ENCODE assay signal across 28 mouse cellular contexts in the genomic region with DNA sequence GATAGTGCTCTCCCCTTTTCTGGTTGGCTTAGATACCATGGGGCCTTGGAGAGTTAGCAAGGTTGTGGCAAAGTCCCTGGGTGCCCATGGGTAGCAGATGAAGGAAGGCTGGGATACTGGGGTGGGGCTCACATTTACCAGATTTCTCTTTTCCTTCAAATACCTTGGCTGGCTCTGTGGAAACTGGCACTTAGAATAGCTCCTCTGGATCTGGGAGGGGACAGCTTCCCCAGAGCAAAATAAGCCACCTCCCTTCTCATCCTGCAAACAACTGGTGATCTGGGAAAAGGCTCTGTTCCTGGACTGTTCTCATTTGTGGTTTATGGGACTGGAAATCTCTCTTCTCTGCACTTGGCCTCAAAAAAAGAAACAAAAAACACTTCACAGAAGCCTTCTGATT. TPM values are rescaled to one million over a fixed set of nuclear protein-coding genes. Genes with fewer than 3 reads are reported as not detected.
DNase-seq lines count a peak whose midpoint lies in the region; ATAC-seq and TF ChIP-seq lines count a peak whose summit lies in the region.
"Had no signal": no experiment of that assay in that cellular context is flagged by ENCODE, and none has a peak within 500 bp of the region (broad histone marks: within the 10 kb centered on the region; RNA-seq: fewer than 3 reads in every experiment).

No protein-coding gene starts in this region.

- peak; percentile 5; the same call in 1 of the 2 replicates for ATAC-seq in embryonic facial prominence, embryonic 15.5 days (ENCODE audit: insufficient number of reproducible peaks, low FRiP score, low TSS enrichment, low read depth)
- ATAC-seq in heart, embryonic 12.5 days (ENCODE audit: insufficient number of reproducible peaks, low FRiP score), result no peak
- no peak for ATAC-seq in hindbrain, embryonic 16.5 days
- ATAC-seq: CD4-positive, CD25-positive, alpha-beta regulatory T cell, adult 4 months; forebrain, embryonic 13.5 days had no signal

- intact Hi-C loops in heart, adult 2 months (cut with DNase I), result no loop called here

- H3K27me3 ChIP-seq in embryonic facial prominence, embryonic 15.5 days, result peaks cover 26% of the 10 kb centered on the region
- peaks cover 27% of the 10 kb centered on the region for H3K27me3 ChIP-seq in embryonic facial prominence, embryonic 10.5 days (replicated peaks; ENCODE audit: low read depth, poor library complexity, severe bottlenecking)
- H3K27me3 ChIP-seq in heart, adult 2 months (ENCODE audit: control insufficient read depth, insufficient read depth, low read length), result no peaks in the 10 kb centered on the region
- H3K27me3 ChIP-seq in heart, embryonic 12.5 days (replicated peaks), result peaks cover 28% of the 10 kb centered on the region
- H3K27me3 ChIP-seq in hindbrain, embryonic 16.5 days (replicated peaks; ENCODE audit: control insufficient read depth, insufficient read depth, low read length), result peaks cover 8% of the 10 kb centered on the region; the same call in 1 of the 2 replicates
- H3K27me3 ChIP-seq in hindbrain, embryonic 10.5 days (ENCODE audit: insufficient read depth, poor library complexity, severe bottlenecking), result peaks cover 25% of the 10 kb centered on the region

- TF ChIP-seq POLR2A in heart, adult 2 months (IDR thresholded peaks at IDR 0.05; ENCODE audit: insufficient read depth, low read depth, low read length), result peak; percentile 68; the same call in 1 of the 2 replicates

- H3K36me3 ChIP-seq in embryonic facial prominence, embryonic 15.5 days, result no peaks in the 10 kb centered on the region
- no peaks in the 10 kb centered on the region for H3K36me3 ChIP-seq in embryonic facial prominence, embryonic 10.5 days (replicated peaks)
- H3K36me3 ChIP-seq in heart, adult 2 months (ENCODE audit: control insufficient read depth, insufficient read depth, low read length), result no peaks in the 10 kb centered on the region
- H3K36me3 ChIP-seq in heart, embryonic 12.5 days, result no peaks in the 10 kb centered on the region
- no peaks in the 10 kb centered on the region for H3K36me3 ChIP-seq in hindbrain, embryonic 16.5 days (ENCODE audit: control insufficient read depth, insufficient read depth, low read length)
- H3K36me3 ChIP-seq in hindbrain, embryonic 10.5 days, result no peaks in the 10 kb centered on the region
- H3K36me3 ChIP-seq: embryonic facial prominence, embryonic 13.5 days; G1E; heart, embryonic 15.5 days; hindbrain, embryonic 15.5 days had no signal

- no peak for TF ChIP-seq CTCF in heart, adult 2 months (IDR thresholded peaks at IDR 0.05)

- no peaks in the 10 kb centered on the region for H3K9me3 ChIP-seq in embryonic facial prominence, embryonic 15.5 days (replicated peaks)
- H3K9me3 ChIP-seq in embryonic facial prominence, embryonic 10.5 days, result no peaks in the 10 kb centered on the region
- H3K9me3 ChIP-seq in heart, embryonic 12.5 days (replicated peaks), result no peaks in the 10 kb centered on the region
- no peaks in the 10 kb centered on the region for H3K9me3 ChIP-seq in hindbrain, embryonic 16.5 days (ENCODE audit: control insufficient read depth, low read length)
- no peaks in the 10 kb centered on the region for H3K9me3 ChIP-seq in hindbrain, embryonic 10.5 days
- H3K9me3 ChIP-seq: embryonic facial prominence, embryonic 13.5 days; forebrain, embryonic 13.5 days; G1E; heart, embryonic 15.5 days; hindbrain, embryonic 15.5 days had no signal

- H3K9ac ChIP-seq in embryonic facial prominence, embryonic 15.5 days, result no peak overlapping the region
- H3K9ac ChIP-seq in heart, adult 2 months (ENCODE audit: low read depth, low read length), result peak overlapping the region; percentile 64
- no peak overlapping the region for H3K9ac ChIP-seq in heart, embryonic 12.5 days
- H3K9ac ChIP-seq in hindbrain, embryonic 16.5 days (ENCODE audit: low read depth, low read length), result no peak overlapping the region; the same call in 1 of the 2 replicates
- H3K9ac ChIP-seq: embryonic facial prominence, embryonic 13.5 days; forebrain, embryonic 13.5 days; forebrain, postnatal 0 days; heart, embryonic 15.5 days; hindbrain, embryonic 15.5 days had no signal

- H3K4me3 ChIP-seq in embryonic facial prominence, embryonic 15.5 days (replicated peaks), result no peak overlapping the region
- H3K4me3 ChIP-seq in embryonic facial prominence, embryonic 10.5 days, result no peak overlapping the region
- peak overlapping the region; percentile 44 for H3K4me3 ChIP-seq in heart, adult 2 months
- no peak overlapping the region for H3K4me3 ChIP-seq in heart, embryonic 12.5 days
- no peak overlapping the region for H3K4me3 ChIP-seq in hindbrain, embryonic 16.5 days (ENCODE audit: low read length)
- H3K4me3 ChIP-seq in hindbrain, embryonic 10.5 days, result no peak overlapping the region
- H3K4me3 ChIP-seq: embryonic facial prominence, embryonic 13.5 days; forebrain, embryonic 13.5 days; heart, embryonic 15.5 days; hindbrain, embryonic 15.5 days had no signal

- H3K79me2 ChIP-seq in heart, adult 2 months (replicated peaks; ENCODE audit: control insufficient read depth, insufficient read depth, low read length), result no peaks in the 10 kb centered on the region

- H3K4me2 ChIP-seq in embryonic facial prominence, embryonic 15.5 days (replicated peaks), result no peak overlapping the region
- H3K4me2 ChIP-seq in heart, embryonic 12.5 days, result no peak overlapping the region
- no peak overlapping the region for H3K4me2 ChIP-seq in hindbrain, embryonic 16.5 days (ENCODE audit: low read length)
- H3K4me2 ChIP-seq: embryonic facial prominence, embryonic 13.5 days; forebrain, embryonic 13.5 days; heart, embryonic 15.5 days; hindbrain, embryonic 15.5 days had no signal

- no peak for DNase-seq in embryonic facial prominence, embryonic 10.5 days (ENCODE audit: low spot score)
- peak in 1 of 2 experiments; percentile 38 for DNase-seq in heart, adult 2 months
- DNase-seq in hindbrain, embryonic 10.5 days (ENCODE audit: low spot score), result no peak
- peak; percentile 42 for DNase-seq in MN1 (ENCODE audit: low spot score)
- DNase-seq in urinary bladder, adult 2 months (ENCODE audit: low spot score), result no peak
- DNase-seq: adrenal gland, postnatal 10 days; B cell, adult 2 months; cerebellum, adult 11-12 months; cerebellum, adult 9-10 months; cerebellum, postnatal 25 days; gastrocnemius, postnatal 25 days; heart, postnatal 14 days; kidney, adult 11 months had no signal

- 0 out of 2 replicates have a peak, but pooled peaks have one; percentile 15 for TF ChIP-seq EP300 in heart, adult 2 months (IDR thresholded peaks at IDR 0.05; ENCODE audit: insufficient read depth, low read depth, low read length)

- peaks cover 4% of the 10 kb centered on the region; the same call in 1 of the 2 replicates for H3K4me1 ChIP-seq in embryonic facial prominence, embryonic 15.5 days
- H3K4me1 ChIP-seq in embryonic facial prominence, embryonic 10.5 days, result peaks cover 9% of the 10 kb centered on the region
- H3K4me1 ChIP-seq in heart, adult 2 months (ENCODE audit: control insufficient read depth, insufficient read depth, low read length), result peaks cover 24% of the 10 kb centered on the region
- 0 out of 2 replicates have a peak, but pooled peaks cover 4% of the 10 kb centered on the region for H3K4me1 ChIP-seq in heart, embryonic 12.5 days (replicated peaks)
- peaks cover 6% of the 10 kb centered on the region for H3K4me1 ChIP-seq in hindbrain, embryonic 16.5 days (ENCODE audit: control insufficient read depth, insufficient read depth, low read depth, low read length)
- peaks cover 12% of the 10 kb centered on the region for H3K4me1 ChIP-seq in hindbrain, embryonic 10.5 days (replicated peaks)
- H3K4me1 ChIP-seq: embryonic facial prominence, embryonic 13.5 days; forebrain, embryonic 13.5 days; heart, embryonic 15.5 days had no signal

- H3K27ac ChIP-seq in embryonic facial prominence, embryonic 15.5 days (replicated peaks), result no peak overlapping the region
- no peak overlapping the region for H3K27ac ChIP-seq in embryonic facial prominence, embryonic 10.5 days (replicated peaks)
- H3K27ac ChIP-seq in heart, adult 2 months, result peak overlapping the region; percentile 96
- H3K27ac ChIP-seq in heart, embryonic 12.5 days (ENCODE audit: poor library complexity, severe bottlenecking), result no peak overlapping the region
- H3K27ac ChIP-seq in hindbrain, embryonic 16.5 days (ENCODE audit: low read depth, low read length), result peak overlapping the region; percentile 39; the same call in 1 of the 2 replicates
- H3K27ac ChIP-seq in hindbrain, embryonic 10.5 days, result no peak overlapping the region
- H3K27ac ChIP-seq: embryonic facial prominence, embryonic 13.5 days; forebrain, embryonic 13.5 days; heart, embryonic 15.5 days; hindbrain, embryonic 15.5 days had no signal

RNA-seq across cellular contexts. Expression of gene Tmem255b, which starts 4.1 kb away (rescaled TPM):
- 0.72 and 0.85 TPM in 2 replicates for polyA plus RNA-seq in embryonic facial prominence, embryonic 15.5 days (2015; fragmentation: Nextera tagmentation; extraction: Ambion mirVana)
- 0.13 and 0.20 TPM in 2 replicates for polyA plus RNA-seq in embryonic facial prominence, embryonic 10.5 days (2016; fragmentation: Nextera tagmentation; extraction: Ambion mirVana)
- total RNA-seq in heart, adult 2 months (2021), result 1 to 10 TPM; 4.8 to 8.0 TPM
- polyA plus RNA-seq in heart, adult 2 months (2012; rRNA removed), result 10.2 and 17.0 TPM in 2 replicates
- polyA plus RNA-seq in heart, embryonic 12.5 days (2016; fragmentation: Nextera tagmentation; extraction: Ambion mirVana), result 0.38 and 0.53 TPM in 2 replicates
- polyA plus RNA-seq in hindbrain, embryonic 16.5 days (2015; fragmentation: Nextera tagmentation; extraction: Ambion mirVana), result 1.8 and 3.1 TPM in 2 replicates
- 0.27 and 0.56 TPM in 2 replicates for polyA plus RNA-seq in hindbrain, embryonic 10.5 days (2016; fragmentation: Nextera tagmentation; extraction: Ambion mirVana)
- 4.7 and 4.8 TPM in 2 replicates for polyA plus RNA-seq in urinary bladder, adult 2 months (2012; rRNA removed)
- total RNA-seq: G1E had no signal
- polyA plus RNA-seq: CD4-positive, CD25-positive, alpha-beta regulatory T cell, adult 4 months; forebrain, embryonic 13.5 days; G1E had no signal

RNA-seq across cellular contexts. Expression of gene Grk1, which starts 26.0 kb away (rescaled TPM):
- 0.04 TPM in 1 of 2 replicates, not detected in the other for polyA plus RNA-seq in embryonic facial prominence, embryonic 15.5 days (2015; fragmentation: Nextera tagmentation; extraction: Ambion mirVana)
- polyA plus RNA-seq in embryonic facial prominence, embryonic 10.5 days (2016; fragmentation: Nextera tagmentation; extraction: Ambion mirVana), result 0.02 and 0.03 TPM in 2 replicates
- total RNA-seq in heart, adult 2 months (2021), result under 1 TPM; 0.05 TPM
- not detected in 2 replicates for polyA plus RNA-seq in heart, adult 2 months (2012; rRNA removed)
- polyA plus RNA-seq in heart, embryonic 12.5 days (2016; fragmentation: Nextera tagmentation; extraction: Ambion mirVana), result not detected in 2 replicates
- not detected in 2 replicates for polyA plus RNA-seq in hindbrain, embryonic 16.5 days (2015; fragmentation: Nextera tagmentation; extraction: Ambion mirVana)
- polyA plus RNA-seq in hindbrain, embryonic 10.5 days (2016; fragmentation: Nextera tagmentation; extraction: Ambion mirVana), result 0.02 TPM in 1 of 2 replicates, not detected in the other
- polyA plus RNA-seq in urinary bladder, adult 2 months (2012; rRNA removed), result 0.01 TPM in 2 replicates
- total RNA-seq: gastrocnemius, adult 18-20 months had no signal
- polyA plus RNA-seq: CD4-positive, CD25-positive, alpha-beta regulatory T cell, adult 4 months; forebrain, embryonic 13.5 days; heart, embryonic 15.5 days; hindbrain, embryonic 15.5 days; intestine, embryonic 14.5 days had no signal

RNA-seq across cellular contexts. Expression of gene Atp4b, which starts 34.2 kb away (rescaled TPM):
- not detected in 2 replicates for polyA plus RNA-seq in embryonic facial prominence, embryonic 15.5 days (2015; fragmentation: Nextera tagmentation; extraction: Ambion mirVana)
- not detected in 2 replicates for polyA plus RNA-seq in embryonic facial prominence, embryonic 10.5 days (2016; fragmentation: Nextera tagmentation; extraction: Ambion mirVana)
- total RNA-seq in heart, adult 2 months (2021), result not detected
- 0.23 and 0.33 TPM in 2 replicates for polyA plus RNA-seq in heart, adult 2 months (2012; rRNA removed)
- polyA plus RNA-seq in heart, embryonic 12.5 days (2016; fragmentation: Nextera tagmentation; extraction: Ambion mirVana), result 0.36 TPM in 1 of 2 replicates, not detected in the other
- polyA plus RNA-seq in hindbrain, embryonic 16.5 days (2015; fragmentation: Nextera tagmentation; extraction: Ambion mirVana), result not detected in 2 replicates
- 0.18 TPM in 1 of 2 replicates, not detected in the other for polyA plus RNA-seq in hindbrain, embryonic 10.5 days (2016; fragmentation: Nextera tagmentation; extraction: Ambion mirVana)
- not detected in 2 replicates for polyA plus RNA-seq in urinary bladder, adult 2 months (2012; rRNA removed)
- total RNA-seq: adrenal gland, postnatal 10 days; adrenal gland, postnatal 4 days; forebrain, postnatal 0 days; gastrocnemius, adult 18-20 months; gastrocnemius, postnatal 25 days; heart, postnatal 14 days had no signal
- polyA plus RNA-seq: brain, embryonic 14.5 days; CD4-positive, CD25-positive, alpha-beta regulatory T cell, adult 4 months; cortical plate, adult 2 months; embryonic facial prominence, embryonic 13.5 days; forebrain, embryonic 13.5 days; forebrain, postnatal 0 days; G1E; heart, embryonic 15.5 days; hindbrain, embryonic 15.5 days; intestine, embryonic 14.5 days had no signal

Comparison
In these comparisons a context has a peak if more than half of its experiments do, and no peak if none do; other contexts are left out.
1. H3K27ac ChIP-seq: peak in heart, adult 2 months (single experiment) and hindbrain, embryonic 16.5 days (single experiment); none in embryonic facial prominence, embryonic 15.5 days (single experiment), embryonic facial prominence, embryonic 10.5 days (single experiment), heart, embryonic 12.5 days (single experiment) and hindbrain, embryonic 10.5 days (single experiment).